Mouse (Mus musculus) liver, embryonic 15.5 days (tissue): ENCODE measurements around the gene Gm4303. TPM values are rescaled to one million over a fixed set of nuclear protein-coding genes. Genes with fewer than 3 reads are reported as not detected.
"Not testable (repeated sequence)": the region's sequence is repeated elsewhere in the genome, so short reads cannot be mapped to it uniquely, and the experiment has no call there.

Experiments used
- ATAC-seq: fragments of 200-750 bp; cut with Nextera tagmentation; 2 replicates; pipeline ENCODE4 v1.8.0; 2017; ENCODE audit warnings: moderate number of reproducible peaks, mild to moderate bottlenecking, moderate library complexity; ENCODE audit not compliant: insufficient read depth
- H3K27ac ChIP-seq: fragments of 300-500 bp; sonication (generic); replicated peaks from 2 replicates; pipeline ENCODE4 v1.5.1; 2015; ENCODE audit warnings: mild to moderate bottlenecking, inconsistent platforms
- H3K27me3 ChIP-seq: fragments of 300-500 bp; sonication (generic); 2 replicates; pipeline ENCODE4 v1.6.1; 2015; ENCODE audit warnings: mild to moderate bottlenecking, inconsistent platforms
- H3K36me3 ChIP-seq: fragments of 300-500 bp; sonication (generic); replicated peaks from 2 replicates; pipeline ENCODE4 v1.6.1; 2015; ENCODE audit warnings: moderate library complexity, mild to moderate bottlenecking, inconsistent platforms
- H3K4me1 ChIP-seq: fragments of 300-500 bp; sonication (generic); replicated peaks from 2 replicates; pipeline ENCODE4 v1.6.1; 2015; ENCODE audit warnings: inconsistent platforms
- H3K4me2 ChIP-seq: fragments of 300-500 bp; sonication (generic); 2 replicates; pipeline ENCODE4 v1.6.1; 2015; ENCODE audit warnings: moderate library complexity, mild to moderate bottlenecking, inconsistent platforms
- H3K4me3 ChIP-seq: fragments of 300-500 bp; sonication (generic); replicated peaks from 2 replicates; pipeline ENCODE4 v1.5.1; 2015; ENCODE audit warnings: mild to moderate bottlenecking, inconsistent platforms
- H3K9ac ChIP-seq: fragments of 300-500 bp; sonication (generic); 2 replicates; pipeline ENCODE4 v1.6.1; 2015; ENCODE audit warnings: moderate library complexity, mild to moderate bottlenecking, inconsistent platforms
- H3K9me3 ChIP-seq: fragments of 300-500 bp; sonication (generic); replicated peaks from 2 replicates; pipeline ENCODE4 v1.6.1; 2016; ENCODE audit warnings: inconsistent platforms
- WGBS: fragments of 180-500 bp; shearing (Covaris S2); methylation state at CpG from one replicate; pipeline ENCODE4 v1.1.7; 2015; ENCODE audit warnings: mixed read lengths; ENCODE audit not compliant: insufficient replicate concordance; 5-methylcytosine and 5-hydroxymethylcytosine counted together
- polyA plus RNA-seq: library from polyadenylated mRNA; unstranded; fragments of >200 nt; fragmentation: Nextera tagmentation; extraction: Ambion mirVana; gene quantifications from 2 replicates; pipeline ENCODE4 v1.2.1, GENCODE M21; 2015

Gm4303 gene
- polyA plus RNA-seq: not detected in 2 replicates

DNA sequence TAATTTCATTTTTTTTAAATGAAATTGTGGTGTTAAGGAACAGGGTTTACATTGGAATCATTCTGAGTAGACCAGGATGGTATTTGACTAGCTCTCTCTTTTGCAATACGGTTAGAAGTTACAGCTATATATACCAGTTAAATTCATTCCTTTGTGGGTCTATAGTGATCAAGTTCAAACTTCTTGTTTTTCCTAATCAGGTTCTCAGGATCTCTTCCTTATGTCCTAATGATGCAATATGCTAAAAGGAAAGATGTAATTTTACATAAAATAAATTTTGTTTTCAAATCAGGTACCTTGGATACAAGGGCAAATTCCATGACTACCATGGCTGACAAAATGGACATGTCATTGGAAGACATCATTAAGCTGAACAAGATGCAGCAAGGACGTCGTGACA is at the start of gene Gm4303:
TSS of gene Gm4303 (plus strand) at position 301 of the 400 bp plus-strand sequence.
- ATAC-seq: not testable (repeated sequence)
- no CpG with 5 or more reads among the region's 3 CpGs for WGBS

DNA sequence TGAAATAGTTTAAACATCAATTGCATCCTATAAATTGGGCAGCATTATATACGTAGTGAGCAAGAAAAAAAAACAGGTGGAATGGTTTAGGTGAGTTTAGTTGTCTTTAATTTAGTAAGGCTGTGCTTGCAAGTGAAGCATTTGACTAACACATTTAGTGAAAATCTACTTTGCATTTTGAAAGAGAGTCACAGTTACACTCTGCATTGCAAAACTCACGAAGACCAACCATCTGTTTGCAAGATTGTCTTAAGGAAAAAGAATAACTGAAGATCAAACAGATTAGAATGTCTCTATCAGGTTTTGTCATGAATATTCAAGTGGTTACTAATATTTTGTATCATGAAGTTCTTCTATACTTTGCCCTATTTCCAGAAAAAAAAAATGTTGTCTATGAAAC is 49.7 kb upstream of the Gm4303 start:
- Histone ChIP-seq H3K9me3 (no peaks in the 10 kb centered on the region), H3K27ac (no peak overlapping the region), H3K4me3 (no peak overlapping the region), H3K4me1 (no peaks in the 10 kb centered on the region), H3K9ac (no peak overlapping the region), H3K4me2 (no peak overlapping the region), H3K27me3 (no peaks in the 10 kb centered on the region), H3K36me3 (no peaks in the 10 kb centered on the region)
- no peak for ATAC-seq
- WGBS: 51% methylated on average over 2 of the region's 2 CpGs

More for the DNA sequence above, at the start of gene Gm4303:
- not testable (repeated sequence) for H3K9ac ChIP-seq, H3K36me3 ChIP-seq, H3K27ac ChIP-seq, H3K4me1 ChIP-seq, H3K9me3 ChIP-seq, H3K4me3 ChIP-seq, H3K27me3 ChIP-seq, H3K4me2 ChIP-seq

DNA sequence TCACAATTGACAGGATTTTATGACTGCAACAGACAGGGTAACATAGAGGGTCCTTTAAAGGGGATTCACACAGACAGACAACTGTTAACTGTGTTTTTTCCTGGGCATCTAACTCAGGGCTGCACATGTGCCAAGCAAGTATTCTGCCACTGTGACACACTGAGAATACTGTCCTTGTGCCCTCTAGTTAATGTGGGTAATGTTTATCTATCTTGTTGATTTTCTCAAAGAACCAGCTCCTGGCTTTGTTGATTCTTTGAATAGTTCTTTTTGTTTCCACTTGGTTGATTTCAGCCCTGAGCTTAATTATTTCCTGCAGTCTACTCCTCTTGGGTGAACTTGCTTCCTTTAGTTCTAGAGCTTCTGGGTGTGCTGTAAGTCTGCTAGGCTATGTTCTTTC is 45.7 kb upstream of the Gm4303 start:
- not testable (repeated sequence) for H3K4me2 ChIP-seq, H3K27me3 ChIP-seq, H3K36me3 ChIP-seq, H3K27ac ChIP-seq, ATAC-seq, H3K9ac ChIP-seq, H3K4me3 ChIP-seq, H3K4me1 ChIP-seq, H3K9me3 ChIP-seq

DNA sequence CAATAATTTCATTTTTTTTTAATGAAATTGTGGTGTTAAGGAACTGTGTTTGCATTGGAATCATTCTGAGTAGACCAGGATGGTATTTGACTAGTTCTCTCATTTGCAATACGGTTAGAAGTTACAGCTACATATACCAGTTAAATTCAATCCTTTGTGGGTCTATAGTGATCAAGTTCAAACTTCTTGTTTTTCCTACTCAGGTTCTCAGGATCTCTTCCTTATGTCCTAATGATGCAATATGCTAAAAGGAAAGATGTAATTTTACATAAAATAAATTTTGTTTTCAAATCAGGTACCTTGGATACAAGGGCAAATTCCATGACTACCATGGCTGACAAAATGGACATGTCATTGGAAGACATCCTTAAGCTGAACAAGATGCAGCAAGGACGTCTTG is 10.4 kb upstream of the Gm4303 start, which contains the start of gene Gm4301:
TSS of gene Gm4301 (plus strand) at position 301 of the 400 bp plus-strand sequence.
- H3K9me3 ChIP-seq, H3K36me3 ChIP-seq, H3K27ac ChIP-seq, H3K4me1 ChIP-seq, ATAC-seq, H3K4me3 ChIP-seq, H3K9ac ChIP-seq, H3K27me3 ChIP-seq, H3K4me2 ChIP-seq: not testable (repeated sequence)
- WGBS: no CpG with 5 or more reads among the region's 2 CpGs

DNA sequence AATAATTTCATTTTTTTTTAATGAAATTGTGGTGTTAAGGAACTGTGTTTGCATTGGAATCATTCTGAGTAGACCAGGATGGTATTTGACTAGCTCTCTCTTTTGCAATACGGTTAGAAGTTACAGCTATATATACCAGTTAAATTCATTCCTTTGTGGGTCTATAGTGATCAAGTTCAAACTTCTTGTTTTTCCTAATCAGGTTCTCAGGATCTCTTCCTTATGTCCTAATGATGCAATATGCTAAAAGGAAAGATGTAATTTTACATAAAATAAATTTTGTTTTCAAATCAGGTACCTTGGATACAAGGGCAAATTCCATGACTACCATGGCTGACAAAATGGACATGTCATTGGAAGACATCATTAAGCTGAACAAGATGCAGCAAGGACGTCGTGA is 5.2 kb upstream of the Gm4303 start, which contains the start of gene Gm4302:
TSS of gene Gm4302 (plus strand) at position 301 of the 400 bp plus-strand sequence.
- not testable (repeated sequence) for H3K27ac ChIP-seq, H3K9ac ChIP-seq, H3K36me3 ChIP-seq, H3K4me2 ChIP-seq, H3K27me3 ChIP-seq, H3K4me3 ChIP-seq, H3K4me1 ChIP-seq, H3K9me3 ChIP-seq, ATAC-seq
- WGBS: no CpG with 5 or more reads among the region's 3 CpGs

DNA sequence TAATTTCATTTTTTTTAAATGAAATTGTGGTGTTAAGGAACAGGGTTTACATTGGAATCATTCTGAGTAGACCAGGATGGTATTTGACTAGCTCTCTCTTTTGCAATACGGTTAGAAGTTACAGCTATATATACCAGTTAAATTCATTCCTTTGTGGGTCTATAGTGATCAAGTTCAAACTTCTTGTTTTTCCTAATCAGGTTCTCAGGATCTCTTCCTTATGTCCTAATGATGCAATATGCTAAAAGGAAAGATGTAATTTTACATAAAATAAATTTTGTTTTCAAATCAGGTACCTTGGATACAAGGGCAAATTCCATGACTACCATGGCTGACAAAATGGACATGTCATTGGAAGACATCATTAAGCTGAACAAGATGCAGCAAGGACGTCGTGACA is 5.0 kb downstream of the Gm4303 start, which contains the start of gene Gm4305:
TSS of gene Gm4305 (plus strand) at position 301 of the 400 bp plus-strand sequence.
- not testable (repeated sequence) for H3K27ac ChIP-seq, H3K4me2 ChIP-seq, H3K36me3 ChIP-seq, ATAC-seq, H3K4me3 ChIP-seq, H3K4me1 ChIP-seq, H3K27me3 ChIP-seq, H3K9ac ChIP-seq, H3K9me3 ChIP-seq
- WGBS: no CpG with 5 or more reads among the region's 3 CpGs

DNA sequence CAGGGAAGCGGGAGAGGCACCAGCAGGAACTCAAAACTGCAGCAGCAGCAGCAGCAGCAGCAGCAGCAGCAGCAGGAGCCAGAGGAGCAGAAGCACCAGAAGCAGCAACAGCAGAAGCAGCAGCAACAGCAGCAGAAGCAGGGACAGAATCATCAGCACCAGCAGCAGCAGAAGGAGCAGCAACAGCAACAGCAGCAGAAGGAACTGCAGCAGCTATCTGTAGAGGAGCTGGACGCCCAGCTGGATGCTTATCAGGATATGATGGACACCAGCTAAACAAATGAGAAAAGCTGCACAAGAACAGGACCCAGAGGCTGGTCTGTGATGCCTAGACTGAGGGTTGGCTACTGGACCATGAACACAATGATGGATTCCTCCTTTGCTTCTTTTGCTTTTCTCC is 11.1 kb downstream of the Gm4303 start:
- not testable (repeated sequence) for H3K36me3 ChIP-seq, H3K9me3 ChIP-seq, ATAC-seq, H3K4me1 ChIP-seq, H3K4me3 ChIP-seq, H3K4me2 ChIP-seq, H3K27me3 ChIP-seq, H3K27ac ChIP-seq, H3K9ac ChIP-seq
- WGBS: 51% methylated on average over 2 of the region's 2 CpGs

DNA sequence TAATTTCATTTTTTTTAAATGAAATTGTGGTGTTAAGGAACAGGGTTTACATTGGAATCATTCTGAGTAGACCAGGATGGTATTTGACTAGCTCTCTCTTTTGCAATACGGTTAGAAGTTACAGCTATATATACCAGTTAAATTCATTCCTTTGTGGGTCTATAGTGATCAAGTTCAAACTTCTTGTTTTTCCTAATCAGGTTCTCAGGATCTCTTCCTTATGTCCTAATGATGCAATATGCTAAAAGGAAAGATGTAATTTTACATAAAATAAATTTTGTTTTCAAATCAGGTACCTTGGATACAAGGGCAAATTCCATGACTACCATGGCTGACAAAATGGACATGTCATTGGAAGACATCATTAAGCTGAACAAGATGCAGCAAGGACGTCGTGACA is 15.3 kb downstream of the Gm4303 start, which contains the start of gene Gm4307:
TSS of gene Gm4307 (plus strand) at position 301 of the 400 bp plus-strand sequence.
- H3K4me1 ChIP-seq, H3K27ac ChIP-seq, H3K4me3 ChIP-seq, H3K4me2 ChIP-seq, H3K9me3 ChIP-seq, H3K36me3 ChIP-seq, H3K27me3 ChIP-seq, ATAC-seq, H3K9ac ChIP-seq: not testable (repeated sequence)
- no CpG with 5 or more reads among the region's 3 CpGs for WGBS

DNA sequence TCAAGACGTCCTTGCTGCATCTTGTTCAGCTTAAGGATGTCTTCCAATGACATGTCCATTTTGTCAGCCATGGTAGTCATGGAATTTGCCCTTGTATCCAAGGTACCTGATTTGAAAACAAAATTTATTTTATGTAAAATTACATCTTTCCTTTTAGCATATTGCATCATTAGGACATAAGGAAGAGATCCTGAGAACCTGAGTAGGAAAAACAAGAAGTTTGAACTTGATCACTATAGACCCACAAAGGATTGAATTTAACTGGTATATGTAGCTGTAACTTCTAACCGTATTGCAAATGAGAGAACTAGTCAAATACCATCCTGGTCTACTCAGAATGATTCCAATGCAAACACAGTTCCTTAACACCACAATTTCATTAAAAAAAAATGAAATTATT is 36.7 kb downstream of the Gm4303 start, which contains the start of gene Gm4312:
TSS of gene Gm4312 (minus strand) at position 101 of the 400 bp plus-strand sequence.
- not testable (repeated sequence) for H3K4me2 ChIP-seq, H3K27ac ChIP-seq, ATAC-seq, H3K9ac ChIP-seq, H3K4me3 ChIP-seq, H3K9me3 ChIP-seq, H3K36me3 ChIP-seq, H3K4me1 ChIP-seq, H3K27me3 ChIP-seq
- no CpG with 5 or more reads among the region's 2 CpGs for WGBS

Other genes with a start within 250 kb of the Gm4303 start
- gene Gm4301, start 10.3 kb upstream of the Gm4303 start, polyA plus RNA-seq: not detected in 2 replicates
- not detected in 2 replicates for gene Gm4302, start 5.1 kb upstream of the Gm4303 start, polyA plus RNA-seq
- not detected in 2 replicates for gene Gm4305, start 5.1 kb downstream of the Gm4303 start, polyA plus RNA-seq
- gene Gm4307, start 15.4 kb downstream of the Gm4303 start, polyA plus RNA-seq: not detected in 2 replicates
- not detected in 2 replicates for gene Gm4312, start 36.6 kb downstream of the Gm4303 start, polyA plus RNA-seq
- gene Tmtc3, start 141.4 kb downstream of the Gm4303 start, polyA plus RNA-seq: 4.4 and 4.9 TPM in 2 replicates
- gene Cep290, start 141.6 kb downstream of the Gm4303 start, polyA plus RNA-seq: 2.5 and 3.0 TPM in 2 replicates
- 11.4 and 13.1 TPM in 2 replicates for gene 4930430F08Rik, start 244.5 kb downstream of the Gm4303 start, polyA plus RNA-seq
- not detected in 2 replicates for gene 1700017N19Rik, start 244.5 kb downstream of the Gm4303 start, polyA plus RNA-seq